Mouse (Mus musculus) right cerebral cortex, postnatal 25 days (tissue): ENCODE measurements around the gene Abcc8.
"Not testable (repeated sequence)": the region's sequence is repeated elsewhere in the genome, so short reads cannot be mapped to it uniquely, and the experiment has no call there.

ENCODE experiments used
- DNase-seq: peaks from one replicate; pipeline ENCODE4 v3.0.0; 2022

The Abcc8 gene

DNA sequence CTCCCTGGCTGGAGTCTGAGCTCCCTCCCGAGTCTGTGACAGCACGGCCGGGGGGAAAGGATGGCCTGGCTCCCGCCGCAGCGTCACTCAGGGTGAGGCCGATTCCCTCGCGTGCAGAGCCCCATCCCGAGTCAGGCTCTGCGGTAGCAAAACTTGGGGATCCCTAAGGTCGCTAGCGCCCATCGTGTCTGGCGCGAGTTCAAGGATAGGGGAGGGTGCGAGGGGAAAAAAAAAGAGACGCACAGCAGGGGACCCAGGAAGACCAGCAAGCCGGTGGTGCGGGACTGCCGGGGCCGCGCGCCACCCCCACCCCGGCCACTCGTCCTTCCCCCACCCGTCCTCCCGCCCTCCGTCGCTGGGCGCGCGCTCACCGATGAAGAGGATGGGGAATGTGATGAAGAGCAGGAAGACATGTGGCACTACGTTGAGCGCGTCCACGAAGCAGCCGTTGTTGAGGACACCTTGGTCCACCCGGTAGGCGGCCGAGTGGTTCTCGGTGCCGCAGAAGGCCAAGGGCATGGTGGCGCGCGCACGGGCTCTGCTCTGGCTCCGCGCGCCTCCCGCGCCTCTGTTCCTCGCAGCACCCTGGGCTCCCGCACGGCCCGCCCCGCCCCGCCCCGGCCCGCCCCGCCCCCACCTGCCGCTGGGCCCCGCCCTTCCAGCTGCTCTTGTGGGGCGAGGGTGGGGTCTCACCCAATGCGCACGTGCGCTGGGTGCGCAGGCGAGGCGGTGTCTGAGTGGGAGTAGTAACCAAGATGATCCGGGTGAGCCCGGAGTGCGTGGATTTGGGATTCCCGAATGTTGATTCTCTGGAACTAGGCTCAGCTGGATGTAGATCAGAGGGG is at the start of gene Abcc8:
TSS of gene Abcc8 (minus strand) at position 603 of the 845 bp plus-strand sequence.
- peak; percentile 50 for DNase-seq

DNA sequence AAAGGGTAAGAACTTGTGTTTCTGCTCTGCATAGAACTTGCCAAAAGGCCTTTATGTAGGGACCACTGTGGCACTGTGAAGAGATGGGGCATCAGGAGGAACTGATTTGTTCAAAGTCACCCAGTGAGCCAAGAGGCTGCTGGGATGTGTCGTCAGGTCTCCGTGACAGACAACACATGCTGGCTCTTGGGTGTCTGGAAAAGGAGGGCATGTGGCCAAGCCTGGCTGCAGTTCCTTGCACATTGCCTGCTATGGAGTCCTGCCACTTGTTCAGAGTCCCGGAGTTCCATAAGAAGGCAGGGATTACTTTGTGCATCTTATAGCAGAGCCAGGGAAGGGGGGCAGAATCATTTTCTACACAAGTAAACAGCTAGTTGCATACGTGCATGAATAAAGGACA is 47.1 kb upstream of the Abcc8 start:
- DNase-seq: no peak

DNA sequence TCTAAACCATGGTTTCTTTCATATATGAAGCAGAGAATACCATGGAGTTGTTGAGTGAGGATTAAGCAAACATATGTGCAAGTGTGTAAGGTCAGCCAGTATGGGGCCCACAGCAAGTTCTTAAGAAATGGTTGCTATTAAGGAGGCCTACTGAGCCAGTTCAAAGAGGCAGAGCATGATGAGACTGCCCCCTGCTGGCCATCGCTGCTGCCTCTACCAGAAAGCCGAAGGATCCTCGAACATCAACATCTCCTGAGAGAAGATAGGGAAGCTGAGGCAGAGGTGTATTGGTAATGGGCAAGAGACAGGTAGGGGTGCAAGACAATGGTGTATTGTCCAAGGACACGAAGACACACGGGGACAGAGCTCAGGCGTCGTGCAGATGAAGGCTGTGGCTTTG is 46.4 kb upstream of the Abcc8 start:
- DNase-seq: peak; percentile 25

DNA sequence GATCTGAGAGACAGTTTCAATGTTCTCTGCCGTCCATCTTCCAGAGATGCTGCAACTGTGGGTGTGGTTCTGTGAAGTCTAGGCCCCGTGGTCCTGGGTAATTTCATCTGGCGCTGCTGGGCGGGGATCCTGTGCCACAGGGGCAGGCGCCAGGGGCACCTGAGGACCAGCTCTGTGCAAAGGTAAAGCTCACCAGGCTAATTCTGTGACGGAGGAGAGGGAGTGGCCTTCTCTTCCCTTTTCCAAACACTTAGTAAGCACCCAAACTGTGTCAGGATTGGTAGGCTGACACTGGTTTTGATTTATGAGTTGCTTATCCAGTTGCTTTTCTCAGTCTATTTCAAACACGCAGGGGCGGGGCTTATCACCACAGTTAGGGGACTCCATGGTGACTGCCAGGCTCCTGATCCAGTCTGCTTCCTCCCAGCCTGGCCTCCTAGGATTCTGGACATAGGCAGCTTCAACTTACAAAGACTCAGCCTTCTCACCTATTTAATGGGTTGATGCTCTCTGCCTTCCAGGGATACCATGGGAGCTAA is 40.8 kb upstream of the Abcc8 start:
- DNase-seq: no peak

DNA sequence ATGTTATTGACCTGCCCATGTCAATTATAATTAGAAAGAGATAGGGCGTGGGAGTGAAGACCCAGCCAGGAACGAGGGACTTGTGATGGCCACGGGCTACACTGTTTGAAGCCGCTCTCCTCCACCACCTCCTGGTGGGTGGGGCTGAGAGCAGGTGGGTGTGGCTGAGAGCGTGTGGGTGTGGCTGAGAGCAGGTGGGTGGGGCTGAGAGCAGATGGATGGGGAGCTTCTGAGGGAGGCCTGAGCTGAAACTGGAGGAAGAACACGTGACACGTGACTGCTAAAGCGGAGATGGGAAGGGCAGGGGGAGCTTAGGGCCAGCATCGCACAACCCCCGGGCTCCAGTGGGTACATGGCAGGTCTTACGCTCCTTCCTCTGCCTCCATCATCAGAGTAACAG is 38.6 kb upstream of the Abcc8 start:
- no peak for DNase-seq

DNA sequence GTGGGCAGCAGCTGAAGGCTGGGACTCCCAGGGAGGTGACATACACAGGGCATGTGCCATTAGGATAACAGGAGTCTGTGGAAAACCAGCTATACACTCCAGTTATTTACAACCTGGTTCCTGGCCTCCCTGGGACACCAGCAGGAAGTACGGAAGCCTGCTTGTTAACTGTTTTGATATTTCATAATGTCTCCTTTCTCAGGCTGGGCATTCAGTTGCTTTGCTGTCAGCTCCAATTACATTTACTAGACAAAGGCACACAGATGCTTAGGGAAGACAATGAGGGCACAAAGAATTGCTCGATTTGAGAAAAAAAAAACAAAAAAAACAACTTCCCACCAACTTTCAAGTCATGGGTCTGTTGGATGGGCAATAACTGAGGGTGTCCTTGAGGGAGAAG is 36.6 kb upstream of the Abcc8 start:
- DNase-seq: no peak

DNA sequence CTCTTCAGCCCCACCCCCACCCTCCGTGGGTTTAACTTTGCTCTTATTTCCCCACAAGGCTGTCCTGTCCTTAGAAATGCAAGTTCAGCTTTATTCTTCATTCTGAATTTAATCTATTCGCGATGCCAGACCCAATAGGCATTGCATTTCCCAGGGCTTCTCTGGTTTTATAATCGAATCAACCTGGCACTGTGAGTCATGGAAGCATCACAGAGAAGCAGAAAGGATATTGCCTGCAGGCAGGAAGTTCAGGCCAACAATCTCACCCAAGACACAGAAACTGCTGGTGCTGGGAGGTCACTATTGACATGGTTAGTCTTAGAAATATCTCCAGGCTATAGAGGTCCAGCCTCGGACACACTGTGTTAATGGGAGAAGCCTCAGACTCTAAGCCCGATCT is 30.4 kb upstream of the Abcc8 start:
- no peak for DNase-seq

DNA sequence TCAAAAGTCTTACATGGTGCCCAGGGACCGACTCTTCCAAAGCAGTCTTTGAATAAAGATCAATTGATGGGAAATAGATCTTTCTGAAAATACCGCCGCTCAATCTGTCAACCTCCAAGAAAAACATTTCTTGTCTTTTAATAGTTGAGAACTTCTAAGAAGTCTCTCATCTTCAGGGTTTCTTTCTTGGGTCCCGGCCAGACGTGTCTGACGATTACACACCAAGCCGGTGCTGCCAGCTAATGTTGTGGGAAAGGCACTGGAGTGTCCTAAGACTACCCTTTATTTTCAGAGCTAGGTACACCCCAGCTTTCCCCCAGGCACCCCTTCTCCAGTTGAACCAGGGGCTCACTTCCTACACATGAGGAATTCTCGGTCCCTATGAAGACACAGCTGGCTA is 28.3 kb upstream of the Abcc8 start:
- DNase-seq: no peak

DNA sequence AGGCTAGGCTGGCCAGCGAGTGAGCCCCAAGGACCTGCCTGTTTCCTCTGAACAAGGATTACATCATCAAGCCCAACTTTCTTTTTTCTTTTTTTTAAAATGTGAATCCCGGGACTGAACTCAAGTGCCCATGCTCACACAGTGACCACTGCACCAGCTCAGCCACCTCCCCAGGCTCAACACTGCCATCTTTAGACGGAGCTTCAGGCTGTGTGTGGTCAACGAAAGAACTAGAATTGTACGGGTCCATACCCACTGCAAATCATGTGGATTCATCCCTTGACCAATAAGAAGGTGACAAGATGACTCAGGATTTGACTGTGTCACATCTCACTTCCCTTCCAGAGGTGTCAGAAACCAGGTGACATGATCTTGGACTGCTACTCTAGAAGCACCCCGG is 24.9 kb upstream of the Abcc8 start:
- DNase-seq: no peak

DNA sequence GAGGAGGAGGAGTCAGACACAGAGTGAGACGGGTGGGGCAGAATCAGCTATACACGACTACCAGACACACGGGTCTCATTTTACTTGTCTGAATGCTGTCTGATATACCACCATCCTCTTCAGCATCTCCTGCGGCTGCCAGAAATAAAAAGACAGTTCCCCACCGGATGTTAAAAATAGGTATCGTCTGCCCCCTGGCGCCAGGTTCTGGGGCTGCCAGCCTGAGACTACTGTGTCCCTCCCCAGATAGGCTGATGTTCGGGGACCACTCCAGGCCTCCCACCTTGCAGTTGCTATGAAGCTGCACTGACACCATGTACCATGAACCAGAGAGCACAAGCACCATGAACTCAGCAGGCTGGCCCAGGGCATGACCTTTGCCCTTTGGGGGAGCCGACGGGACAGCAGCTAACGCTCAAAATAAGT is 24.2 kb upstream of the Abcc8 start:
- peak; percentile 41 for DNase-seq

DNA sequence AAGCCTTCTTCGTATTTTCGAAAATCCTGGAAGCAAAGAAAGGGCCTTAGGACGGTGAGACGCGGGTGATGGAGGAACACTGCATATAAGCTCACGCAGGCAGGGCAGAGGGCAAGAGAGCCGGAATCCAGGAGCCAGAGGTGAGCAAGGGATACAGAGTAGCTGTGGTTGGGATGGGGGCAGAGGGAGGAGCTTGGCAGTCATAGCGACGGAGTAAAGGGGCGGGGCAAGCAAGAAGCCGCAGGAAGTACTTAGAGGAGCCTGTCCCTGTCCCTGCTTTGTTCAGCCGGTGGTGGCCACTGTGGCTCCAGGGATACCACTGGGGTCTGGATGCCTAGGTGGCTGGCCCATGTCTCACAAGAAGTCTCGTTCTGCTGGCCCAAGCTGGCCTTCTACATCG is 21.8 kb upstream of the Abcc8 start:
- DNase-seq: no peak

DNA sequence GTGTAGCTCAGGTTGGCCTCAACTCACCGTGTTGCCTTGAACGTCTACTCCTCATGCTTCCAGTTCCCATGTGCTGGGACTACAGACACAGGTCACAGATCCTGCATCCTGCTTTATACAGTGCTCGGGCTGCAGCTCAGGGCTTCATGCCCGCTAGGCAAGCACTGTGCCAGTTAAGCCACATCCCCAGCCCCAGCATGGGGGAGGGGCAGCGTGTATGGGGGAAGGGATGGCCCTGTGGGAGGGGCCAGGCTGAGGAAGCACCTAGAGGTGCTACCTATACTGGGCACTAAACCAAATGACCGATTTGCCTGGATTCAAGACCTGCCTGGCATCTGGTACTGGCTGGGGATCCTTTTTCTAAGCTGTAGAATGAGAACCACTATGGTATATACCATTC is 20.2 kb upstream of the Abcc8 start:
- DNase-seq: no peak

DNA sequence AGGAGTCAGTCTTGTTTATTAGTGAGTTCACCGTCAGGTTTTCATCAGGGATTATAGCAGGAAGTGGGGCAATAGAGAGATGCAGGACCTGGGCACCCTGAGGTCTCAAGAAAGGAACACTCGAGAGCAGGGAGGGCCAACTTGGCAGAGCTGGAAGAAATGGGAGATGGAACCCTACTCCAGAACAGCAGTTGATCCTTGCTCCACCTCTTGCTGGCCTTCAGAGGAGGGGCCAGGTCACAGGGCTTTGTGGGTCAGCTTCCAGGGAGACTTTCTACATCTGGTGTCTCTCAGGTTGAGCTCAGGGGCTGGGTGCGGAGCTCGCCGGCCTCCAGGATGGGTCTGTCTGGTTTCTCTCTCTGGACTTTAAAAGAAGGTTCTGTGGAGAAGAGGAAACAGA is 15.5 kb upstream of the Abcc8 start:
- no peak for DNase-seq

DNA sequence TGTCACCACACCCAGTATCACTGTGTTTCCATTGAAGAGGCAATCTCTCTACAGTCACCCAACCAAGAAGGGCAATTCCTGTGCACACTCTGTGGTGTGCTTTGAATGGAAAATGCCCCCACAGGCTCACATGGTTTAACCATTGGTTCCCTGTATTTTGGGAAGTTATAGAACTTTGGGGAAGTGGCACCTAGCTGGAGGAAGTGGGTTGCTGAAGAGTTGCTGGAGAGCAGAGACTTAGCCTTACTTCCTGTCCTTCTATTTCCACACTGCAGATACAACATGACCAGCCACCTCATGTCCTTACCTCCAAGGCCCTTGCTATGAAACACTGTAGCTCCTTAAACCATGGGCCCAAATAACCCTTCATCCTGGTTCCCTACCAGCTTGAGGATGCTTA is 4.4 kb upstream of the Abcc8 start:
- DNase-seq: no peak

DNA sequence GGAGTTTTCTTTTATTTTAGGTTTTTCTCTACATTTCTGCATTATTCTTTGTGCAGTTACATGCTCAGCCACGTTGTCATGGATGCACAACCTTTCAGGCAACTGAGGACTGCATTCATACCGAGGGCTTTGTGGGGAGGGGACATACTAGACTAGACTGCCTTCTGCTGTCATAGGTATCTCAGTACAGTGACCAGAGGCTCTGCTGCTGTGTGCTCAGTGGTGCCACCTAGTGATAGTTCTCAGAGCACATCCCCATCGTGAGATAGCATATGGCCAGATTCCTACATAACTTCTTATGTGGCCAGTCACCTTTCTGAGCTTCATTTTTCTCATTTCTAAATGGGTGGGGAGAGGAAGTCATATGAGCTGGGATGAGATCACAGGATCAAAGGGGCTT is 1.8 kb upstream of the Abcc8 start:
- no peak for DNase-seq

DNA sequence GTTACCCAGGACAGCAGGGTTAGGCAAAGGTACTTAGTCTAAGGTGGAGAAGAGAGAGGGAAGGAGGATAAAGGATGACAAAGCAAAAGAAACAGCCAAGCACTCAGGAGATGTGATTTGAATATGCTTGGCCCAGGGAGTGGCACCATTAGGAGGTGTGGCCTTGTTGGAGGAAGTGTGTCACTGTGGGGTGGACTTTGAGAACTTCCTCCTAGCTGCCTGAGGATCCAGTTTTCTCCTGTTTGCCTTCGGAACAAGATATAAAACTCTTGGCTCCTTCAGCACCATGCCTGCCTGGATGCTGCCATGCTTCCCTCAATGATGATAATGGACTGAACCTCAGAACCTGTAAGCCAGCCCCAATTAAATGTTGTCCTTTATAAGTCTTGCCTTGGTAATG is 10.9 kb downstream of the Abcc8 start:
- not testable (repeated sequence) for DNase-seq

DNA sequence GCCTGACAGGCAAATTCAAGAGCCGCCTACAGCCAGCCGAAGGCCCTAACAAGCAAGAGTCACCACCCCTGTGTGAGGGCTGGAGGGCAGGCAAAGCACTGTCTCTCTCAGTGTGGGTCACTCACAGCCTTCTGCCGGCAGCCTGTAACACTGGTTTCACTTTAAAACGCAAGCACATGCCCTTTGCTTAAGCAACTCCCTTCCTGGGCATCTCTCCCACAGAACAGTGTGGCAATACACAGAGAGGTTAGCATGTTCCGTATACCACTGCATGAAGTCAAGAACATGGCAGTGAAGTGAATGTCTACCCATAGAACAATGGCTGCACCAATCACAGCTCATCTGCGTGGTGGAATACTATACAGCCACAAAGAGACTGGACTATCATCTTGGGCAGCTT is 11.4 kb downstream of the Abcc8 start:
- DNase-seq: no peak

DNA sequence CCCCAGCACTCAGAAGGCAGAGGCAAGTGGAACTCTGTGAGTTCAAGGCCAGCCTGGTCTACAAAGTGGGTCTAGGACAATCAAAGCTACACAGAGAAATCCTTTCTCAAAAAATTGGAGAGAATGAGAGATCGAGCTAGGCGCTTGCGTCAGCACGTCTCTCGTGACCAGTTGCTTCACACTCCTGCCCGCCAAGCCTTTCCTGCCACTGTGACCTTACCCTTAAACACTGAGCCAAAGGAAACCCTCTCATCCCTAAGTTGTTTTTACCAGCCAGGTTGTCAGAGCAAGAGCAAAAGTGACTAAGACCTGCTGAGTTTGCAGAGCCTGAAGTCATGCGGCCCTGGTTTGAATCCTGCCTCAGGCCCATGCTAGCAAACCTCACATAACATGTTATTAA is 11.9 kb downstream of the Abcc8 start:
- DNase-seq: no peak

DNA sequence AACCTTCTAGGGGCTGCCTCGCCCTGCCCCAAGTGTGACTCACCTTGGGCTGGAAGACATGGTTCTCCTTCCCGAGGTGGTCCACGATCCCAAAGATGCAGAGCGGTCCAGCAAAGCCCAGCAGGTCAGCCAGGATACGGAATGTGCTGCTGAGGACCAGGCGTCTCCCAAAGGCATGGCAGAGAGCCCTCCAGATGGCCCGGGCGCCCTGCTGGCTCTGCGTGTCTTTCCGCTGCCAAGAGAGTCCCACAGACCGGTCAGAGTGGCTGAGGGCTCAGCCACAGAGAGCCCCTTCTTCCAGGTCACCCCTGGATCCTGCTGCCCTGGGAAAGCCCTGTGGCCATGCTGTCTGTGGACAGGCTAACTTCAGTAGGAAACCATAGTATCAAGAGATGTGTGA is 14.0 kb downstream of the Abcc8 start:
- no peak for DNase-seq

DNA sequence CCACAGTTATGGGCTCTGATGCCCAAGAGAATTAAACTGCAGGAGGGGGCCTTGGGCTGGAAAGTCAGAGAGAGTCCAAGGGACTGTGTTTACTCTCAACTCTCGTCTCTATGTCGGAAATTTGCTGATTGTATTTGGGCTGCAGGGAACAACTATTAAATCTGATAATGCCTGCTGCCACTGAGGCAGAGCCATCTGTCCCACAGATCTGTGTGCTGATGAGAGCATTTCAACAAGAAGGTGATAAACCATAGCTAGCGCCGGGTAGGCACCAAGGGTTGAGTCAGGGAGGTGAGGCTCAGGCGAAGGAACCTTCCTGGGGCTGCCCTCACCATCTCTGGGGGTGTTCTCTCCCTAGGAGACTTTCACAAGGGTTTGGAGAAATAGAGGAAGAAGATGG is 17.1 kb downstream of the Abcc8 start:
- no peak for DNase-seq

DNA sequence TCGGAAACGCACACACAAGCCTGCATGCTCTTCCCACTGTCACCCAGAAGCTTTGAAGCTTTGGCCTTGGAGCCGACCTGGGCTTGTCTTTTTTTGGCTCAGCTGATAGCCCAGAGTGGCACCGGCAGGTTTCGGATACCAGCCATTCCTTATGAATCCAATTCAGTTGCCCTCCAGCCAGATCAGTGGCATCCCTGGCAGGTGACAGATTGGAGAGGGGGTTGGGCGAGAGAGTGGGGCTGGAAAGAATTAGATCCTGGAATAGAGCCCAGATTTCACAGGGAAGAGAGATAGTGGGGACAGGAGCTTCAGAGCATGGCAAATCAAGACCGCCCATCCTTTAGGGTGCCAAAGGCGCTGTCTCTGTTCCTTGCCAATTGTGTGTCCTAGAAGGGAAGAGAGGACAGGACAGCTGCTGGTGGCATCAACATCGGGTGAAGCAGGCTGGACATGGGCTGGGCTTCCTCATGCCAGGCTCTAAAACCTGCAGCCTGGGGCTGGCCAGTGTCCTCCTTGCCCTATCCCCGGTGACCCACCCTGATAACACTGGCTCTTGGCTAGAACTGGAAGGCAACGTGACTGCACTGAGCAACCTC is 17.6 kb downstream of the Abcc8 start:
- DNase-seq: no peak

DNA sequence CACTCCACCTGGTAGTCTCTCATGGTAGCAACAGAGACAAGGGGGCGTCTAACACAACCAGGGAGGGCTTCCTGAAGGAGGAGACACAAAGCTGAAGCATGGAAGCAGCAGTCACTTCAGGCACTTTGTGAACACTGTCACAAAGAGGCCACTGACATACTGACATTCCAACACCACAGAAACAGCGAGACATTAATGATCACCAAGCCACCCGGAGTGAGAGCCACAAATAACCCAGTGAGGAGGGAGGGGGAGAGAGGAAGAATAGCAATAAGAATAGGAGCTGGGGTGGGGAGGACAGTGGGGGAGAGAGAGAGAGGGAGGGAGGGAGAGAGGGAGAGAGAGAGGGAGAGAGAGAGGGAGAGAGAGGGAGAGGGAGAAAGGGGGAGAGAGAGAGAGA is 18.2 kb downstream of the Abcc8 start:
- DNase-seq: no peak

DNA sequence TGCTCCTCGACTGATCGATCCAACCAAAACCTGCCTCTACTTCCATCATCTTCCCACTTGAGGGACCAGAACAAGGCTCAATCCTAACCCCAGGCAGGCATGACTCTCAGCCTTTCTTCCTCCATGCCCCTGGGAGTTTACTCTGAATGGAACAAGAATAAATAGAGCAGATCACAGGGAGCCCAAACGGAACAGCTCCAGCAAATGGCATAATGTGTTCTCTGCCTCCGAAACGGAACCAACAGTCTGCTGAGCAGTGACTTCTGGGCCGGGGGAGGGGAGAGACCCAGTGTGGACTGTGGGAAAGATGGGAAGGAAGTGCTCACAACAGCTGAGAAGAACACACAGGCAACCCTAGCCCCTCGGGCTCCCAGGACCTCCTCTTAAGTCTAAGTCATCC is 22.1 kb downstream of the Abcc8 start:
- DNase-seq: no peak
